Mouse (Mus musculus): Measurements from ENCODE around the gene Rnf113a1. TPM values are rescaled to one million over a fixed set of nuclear protein-coding genes. Genes with fewer than 3 reads are reported as not detected.
"Not testable (repeated sequence)": the region's sequence is repeated elsewhere in the genome, so short reads cannot be mapped to it uniquely, and the experiment has no call there.

The Rnf113a1 gene
- 0.87 and 1.1 TPM in 2 replicates for total RNA-seq (2014; rRNA removed)
- 1.4 and 1.7 TPM in 2 replicates for polyA plus RNA-seq (2012; rRNA removed)

- Histone ChIP-seq H3K27me3 (ENCODE audit: control insufficient read depth, insufficient read depth, low read length) (no peaks in the 10 kb centered on the region), H3K4me1 (ENCODE audit: control insufficient read depth, insufficient read depth, low read length) (peaks cover 5% of the 10 kb centered on the region), H3K4me3 (ENCODE audit: insufficient read depth, low read depth, low read length) (peak within 1 kb of the TSS; percentile 99), H3K36me3 (ENCODE audit: control insufficient read depth, insufficient read depth, low read length) (no peaks in the 10 kb centered on the region; the same call in 1 of the 2 replicates), H3K27ac (replicated peaks; ENCODE audit: insufficient read depth, low read depth, low read length) (peak within 1 kb of the TSS; percentile 46), H3K9ac (ENCODE audit: low read depth, low read length) (peak within 1 kb of the TSS; percentile 79), H3K79me2 (ENCODE audit: control insufficient read depth, insufficient read depth, low read length) (no peaks in the 10 kb centered on the region; the same call in 1 of the 2 replicates)
- DNase-seq (ENCODE audit: extremely low read depth, low read depth, low spot score): peak; percentile 72
- TF ChIP-seq POLR2A (IDR thresholded peaks at IDR 0.05; ENCODE audit: extremely low read depth, insufficient read depth, low read length) (no peak), CTCF (IDR thresholded peaks at IDR 0.05; ENCODE audit: low read depth, low read length) (no peak)
- WGBS: under 1% methylated on average over 63 of the region's 63 CpGs
Observed at GRCm38 (mm10) chrX:37191105-37191743, at the start of gene Rnf113a1, which contains the start of gene Ndufa1. Gene Rnf113a1, plus strand, starts transcription at chrX:37191245. Gene Ndufa1, minus strand, starts transcription at chrX:37191163.

- H3K36me3 ChIP-seq (ENCODE audit: control insufficient read depth, insufficient read depth, low read length): peaks cover 13% of the 10 kb centered on the region
- no peaks in the 10 kb centered on the region for H3K27me3 ChIP-seq (ENCODE audit: control insufficient read depth, insufficient read depth, low read length)
Observed at GRCm38 (mm10) chrX:37141732-37142131, 49.3 kb upstream of the Rnf113a1 start.

GRCm38 (mm10) chrX:37144498-37144897 lies 46.5 kb upstream of the Rnf113a1 start:
- DNase-seq (ENCODE audit: extremely low read depth, low read depth, low spot score): not testable (repeated sequence)

More at GRCm38 (mm10) chrX:37141732-37142131, 49.3 kb upstream of the Rnf113a1 start:
- no peak overlapping the region for H3K9ac ChIP-seq (ENCODE audit: low read depth, low read length)
- no peaks in the 10 kb centered on the region for H3K79me2 ChIP-seq (ENCODE audit: control insufficient read depth, insufficient read depth, low read length)
- no peak for TF ChIP-seq POLR2A (IDR thresholded peaks at IDR 0.05; ENCODE audit: extremely low read depth, insufficient read depth, low read length)
- TF ChIP-seq CTCF (IDR thresholded peaks at IDR 0.05; ENCODE audit: low read depth, low read length): no peak
- no peaks in the 10 kb centered on the region for H3K4me1 ChIP-seq (ENCODE audit: control insufficient read depth, insufficient read depth, low read length)
- H3K4me3 ChIP-seq (ENCODE audit: insufficient read depth, low read depth, low read length): no peak overlapping the region
- 75% methylated on average over 3 of the region's 3 CpGs for WGBS
- no peak for DNase-seq (ENCODE audit: extremely low read depth, low read depth, low spot score)
- H3K27ac ChIP-seq (replicated peaks; ENCODE audit: insufficient read depth, low read depth, low read length): no peak overlapping the region

GRCm38 (mm10) chrX:37144954-37145353 lies 46.1 kb upstream of the Rnf113a1 start:
- WGBS: 81% methylated on average over 2 of the region's 2 CpGs
- DNase-seq (ENCODE audit: extremely low read depth, low read depth, low spot score): peak; percentile 5

More at GRCm38 (mm10) chrX:37144498-37144897, 46.5 kb upstream of the Rnf113a1 start:
- not testable (repeated sequence) for H3K27ac ChIP-seq (replicated peaks; ENCODE audit: insufficient read depth, low read depth, low read length); H3K79me2 ChIP-seq (ENCODE audit: control insufficient read depth, insufficient read depth, low read length); H3K4me3 ChIP-seq (ENCODE audit: insufficient read depth, low read depth, low read length); H3K9ac ChIP-seq (ENCODE audit: low read depth, low read length); H3K4me1 ChIP-seq (ENCODE audit: control insufficient read depth, insufficient read depth, low read length); H3K27me3 ChIP-seq (ENCODE audit: control insufficient read depth, insufficient read depth, low read length)
- 64% methylated on average over 2 of the region's 4 CpGs for whole genome bisulfite sequencing
- peaks cover 14% of the 10 kb centered on the region; the same call in 1 of the 2 replicates for H3K36me3 ChIP-seq (ENCODE audit: control insufficient read depth, insufficient read depth, low read length)

GRCm38 (mm10) chrX:37157839-37158238 lies 33.2 kb upstream of the Rnf113a1 start:
- peak; percentile 3 for DNase-seq (ENCODE audit: extremely low read depth, low read depth, low spot score)
- H3K4me1 ChIP-seq (ENCODE audit: control insufficient read depth, insufficient read depth, low read length): no peaks in the 10 kb centered on the region
- no peak overlapping the region for H3K4me3 ChIP-seq (ENCODE audit: insufficient read depth, low read depth, low read length)
- no peak overlapping the region for H3K27ac ChIP-seq (replicated peaks; ENCODE audit: insufficient read depth, low read depth, low read length)
- peak; percentile 31; the same call in 1 of the 2 replicates for TF ChIP-seq CTCF (IDR thresholded peaks at IDR 0.05; ENCODE audit: low read depth, low read length)
- no peak for TF ChIP-seq POLR2A (IDR thresholded peaks at IDR 0.05; ENCODE audit: extremely low read depth, insufficient read depth, low read length)
- no peaks in the 10 kb centered on the region for H3K27me3 ChIP-seq (ENCODE audit: control insufficient read depth, insufficient read depth, low read length)
- no peaks in the 10 kb centered on the region for H3K36me3 ChIP-seq (ENCODE audit: control insufficient read depth, insufficient read depth, low read length)
- WGBS: 55% methylated on average over 4 of the region's 4 CpGs
- H3K79me2 ChIP-seq (ENCODE audit: control insufficient read depth, insufficient read depth, low read length): no peaks in the 10 kb centered on the region
- H3K9ac ChIP-seq (ENCODE audit: low read depth, low read length): no peak overlapping the region

More at GRCm38 (mm10) chrX:37144954-37145353, 46.1 kb upstream of the Rnf113a1 start:
- no peaks in the 10 kb centered on the region for H3K4me1 ChIP-seq (ENCODE audit: control insufficient read depth, insufficient read depth, low read length)
- no peak overlapping the region for H3K27ac ChIP-seq (replicated peaks; ENCODE audit: insufficient read depth, low read depth, low read length)
- H3K79me2 ChIP-seq (ENCODE audit: control insufficient read depth, insufficient read depth, low read length): no peaks in the 10 kb centered on the region
- no peak overlapping the region for H3K9ac ChIP-seq (ENCODE audit: low read depth, low read length)
- no peak overlapping the region for H3K4me3 ChIP-seq (ENCODE audit: insufficient read depth, low read depth, low read length)
- no peaks in the 10 kb centered on the region for H3K27me3 ChIP-seq (ENCODE audit: control insufficient read depth, insufficient read depth, low read length)
- peak; percentile 61 for TF ChIP-seq CTCF (IDR thresholded peaks at IDR 0.05; ENCODE audit: low read depth, low read length)
- no peak for TF ChIP-seq POLR2A (IDR thresholded peaks at IDR 0.05; ENCODE audit: extremely low read depth, insufficient read depth, low read length)
- peaks cover 14% of the 10 kb centered on the region; the same call in 1 of the 2 replicates for H3K36me3 ChIP-seq (ENCODE audit: control insufficient read depth, insufficient read depth, low read length)

GRCm38 (mm10) chrX:37161169-37161568 lies 29.9 kb upstream of the Rnf113a1 start:
- peak overlapping the region; percentile 36 for H3K4me3 ChIP-seq (ENCODE audit: insufficient read depth, low read depth, low read length)

More at GRCm38 (mm10) chrX:37161169-37161568, 29.9 kb upstream of the Rnf113a1 start:
- TF ChIP-seq CTCF (IDR thresholded peaks at IDR 0.05; ENCODE audit: low read depth, low read length) (no peak), POLR2A (IDR thresholded peaks at IDR 0.05; ENCODE audit: extremely low read depth, insufficient read depth, low read length) (no peak)
- Histone ChIP-seq H3K27me3 (ENCODE audit: control insufficient read depth, insufficient read depth, low read length) (no peaks in the 10 kb centered on the region), H3K27ac (replicated peaks; ENCODE audit: insufficient read depth, low read depth, low read length) (no peak overlapping the region), H3K36me3 (ENCODE audit: control insufficient read depth, insufficient read depth, low read length) (no peaks in the 10 kb centered on the region), H3K9ac (ENCODE audit: low read depth, low read length) (0 out of 2 replicates have a peak overlapping the region, but pooled peaks have one; percentile 15), H3K4me1 (ENCODE audit: control insufficient read depth, insufficient read depth, low read length) (no peaks in the 10 kb centered on the region), H3K79me2 (ENCODE audit: control insufficient read depth, insufficient read depth, low read length) (no peaks in the 10 kb centered on the region)
- WGBS: 37% methylated on average over 10 of the region's 10 CpGs
- peak; percentile 30 for DNase-seq (ENCODE audit: extremely low read depth, low read depth, low spot score)
